Mouse (Mus musculus) spleen, postnatal 14 days (tissue): ENCODE data around the gene Vmn1r157.
"Not testable (repeated sequence)": the region's sequence is repeated elsewhere in the genome, so short reads cannot be mapped to it uniquely, and the experiment has no call there.

Experiments
- DNase-seq, 2 experiments: peaks; one replicate each; pipeline ENCODE4 v3.0.0; 2021 to 2022; ENCODE audit warnings: low spot score in 2 of 2

Gene Vmn1r157

GRCm38 (mm10) chr7:22761397-22761796 lies at the start of gene Vmn1r157:
Gene Vmn1r157 (plus strand): TSS chr7:22761697.
- not testable (repeated sequence) for DNase-seq

- DNase-seq: not testable (repeated sequence)
Observed at GRCm38 (mm10) chr7:22719610-22720009, 41.9 kb upstream of the Vmn1r157 start, which contains the start of gene Gm4567. Gene Gm4567 (minus strand): TSS chr7:22719710.

GRCm38 (mm10) chr7:22775981-22776380 lies 14.5 kb downstream of the Vmn1r157 start:
- not testable (repeated sequence) for DNase-seq

GRCm38 (mm10) chr7:22790682-22791081 lies 29.2 kb downstream of the Vmn1r157 start, which contains the start of gene Vmn1r158:
Gene Vmn1r158 (minus strand): TSS chr7:22790782.
- DNase-seq: not testable (repeated sequence)
